Mouse (Mus musculus) testis, adult 2 months (tissue): ENCODE results near the gene Rasl10b. TPM values are rescaled to one million over a fixed set of nuclear protein-coding genes. Genes with fewer than 3 reads are reported as not detected.

Experiments
- H3K27ac ChIP-seq: fragments of 200-500 bp; 2 replicates; pipeline ENCODE4 v1.5.1; 2012; ENCODE audit warnings: low read depth, low read length; ENCODE audit not compliant: control insufficient read depth, insufficient read depth
- H3K27me3 ChIP-seq: fragments of 200-500 bp; 2 replicates; pipeline ENCODE4 v1.6.1; 2012; ENCODE audit warnings: mild to moderate bottlenecking, low read length, moderate library complexity; ENCODE audit not compliant: control insufficient read depth, insufficient read depth
- H3K36me3 ChIP-seq: fragments of 200-500 bp; 2 replicates; pipeline ENCODE4 v1.6.1; 2012; ENCODE audit warnings: mild to moderate bottlenecking, low read length; ENCODE audit not compliant: control insufficient read depth, insufficient read depth
- H3K4me1 ChIP-seq: fragments of 200-500 bp; 2 replicates; pipeline ENCODE4 v1.6.1; 2012; ENCODE audit warnings: low read length; ENCODE audit not compliant: control insufficient read depth, insufficient read depth
- H3K4me3 ChIP-seq: fragments of 200-500 bp; 2 replicates; pipeline ENCODE4 v1.5.1; 2012; ENCODE audit warnings: low read depth, mild to moderate bottlenecking, low read length, moderate library complexity, mixed read lengths; ENCODE audit not compliant: control insufficient read depth
- CTCF ChIP-seq: fragments of 200-500 bp; IDR thresholded peaks from 2 replicates; pipeline ENCODE4 v1.5.1; 2012; ENCODE audit warnings: low read depth, mild to moderate bottlenecking, inconsistent platforms, low read length, moderate library complexity; ENCODE audit not compliant: control insufficient read depth, insufficient read depth, insufficient replicate concordance
- POLR2A ChIP-seq: fragments of 200-500 bp; IDR thresholded peaks from 2 replicates; pipeline ENCODE4 v1.6.1; 2012; ENCODE audit warnings: low read depth, mild to moderate bottlenecking, inconsistent platforms, low read length, moderate library complexity; ENCODE audit not compliant: control insufficient read depth
- polyA plus RNA-seq: library from polyadenylated mRNA; depleted of rRNA; stranded (reverse); fragments of >200 nt; gene quantifications from 2 replicates; pipeline ENCODE4 v1.2.3, GENCODE M21; 2012

The Rasl10b gene
- polyA plus RNA-seq, 1 experiment = 2.0 TPM

GRCm38 (mm10) chr11:83442596-83443267 lies 33.8 kb downstream of the Rasl10b start:
- no peak for TF ChIP-seq POLR2A
- Histone ChIP-seq H3K27ac (no peak overlapping the region), H3K36me3 (no peaks in the 10 kb centered on the region), H3K4me3 (peak overlapping the region; percentile 26), H3K27me3 (no peaks in the 10 kb centered on the region; the same call in 1 of the 2 replicates), H3K4me1 (peaks cover 25% of the 10 kb centered on the region)

GRCm38 (mm10) chr11:83443824-83444223 lies 34.9 kb downstream of the Rasl10b start:
- H3K4me1 ChIP-seq = peaks cover 25% of the 10 kb centered on the region
- H3K36me3 ChIP-seq = no peaks in the 10 kb centered on the region
- TF ChIP-seq CTCF = no peak
- no peak for TF ChIP-seq POLR2A
- H3K4me3 ChIP-seq = no peak overlapping the region
- no peaks in the 10 kb centered on the region; the same call in 1 of the 2 replicates for H3K27me3 ChIP-seq
- H3K27ac ChIP-seq = no peak overlapping the region

- TF ChIP-seq POLR2A (no peak), CTCF (no peak)
- Histone ChIP-seq H3K27ac (no peak overlapping the region), H3K4me3 (peak overlapping the region; percentile 16), H3K36me3 (no peaks in the 10 kb centered on the region), H3K4me1 (peaks cover 27% of the 10 kb centered on the region), H3K27me3 (no peaks in the 10 kb centered on the region; the same call in 1 of the 2 replicates)
These were observed 36.1 kb downstream of the Rasl10b start for GRCm38 (mm10) chr11:83445001-83445400.

GRCm38 (mm10) chr11:83447612-83448011 lies 38.7 kb downstream of the Rasl10b start:
- Histone ChIP-seq H3K27ac (peak overlapping the region; percentile 8; the same call in 1 of the 2 replicates), H3K4me3 (no peak overlapping the region), H3K4me1 (peaks cover 18% of the 10 kb centered on the region), H3K27me3 (no peaks in the 10 kb centered on the region; the same call in 1 of the 2 replicates), H3K36me3 (no peaks in the 10 kb centered on the region)
- TF ChIP-seq POLR2A = no peak
- no peak for TF ChIP-seq CTCF

- H3K36me3 ChIP-seq = no peaks in the 10 kb centered on the region
- H3K27ac ChIP-seq = no peak overlapping the region
- H3K27me3 ChIP-seq = no peaks in the 10 kb centered on the region; the same call in 1 of the 2 replicates
- TF ChIP-seq CTCF (no peak), POLR2A (no peak)
- no peak overlapping the region for H3K4me3 ChIP-seq
- H3K4me1 ChIP-seq = peaks cover 13% of the 10 kb centered on the region
These were observed 39.3 kb downstream of the Rasl10b start for GRCm38 (mm10) chr11:83448021-83448926.

GRCm38 (mm10) chr11:83448927-83449236 lies 39.9 kb downstream of the Rasl10b start:
- H3K27me3 ChIP-seq = no peaks in the 10 kb centered on the region
- H3K4me3 ChIP-seq = no peak overlapping the region
- no peaks in the 10 kb centered on the region for H3K36me3 ChIP-seq
- H3K27ac ChIP-seq = no peak overlapping the region
- peaks cover 8% of the 10 kb centered on the region for H3K4me1 ChIP-seq
- no peak for TF ChIP-seq POLR2A
- no peak for TF ChIP-seq CTCF

- no peaks in the 10 kb centered on the region for H3K36me3 ChIP-seq
- H3K4me3 ChIP-seq = no peak overlapping the region
- no peaks in the 10 kb centered on the region for H3K27me3 ChIP-seq
- TF ChIP-seq POLR2A (no peak), CTCF (no peak)
- H3K27ac ChIP-seq = no peak overlapping the region
- H3K4me1 ChIP-seq = peaks cover 6% of the 10 kb centered on the region
These were observed 40.4 kb downstream of the Rasl10b start for GRCm38 (mm10) chr11:83449298-83449697.
